Mouse (Mus musculus) splenic B cell, adult 2 months (primary cell): Measurements from ENCODE around the gene Olfr1337.
"Not testable (repeated sequence)": the region's sequence is repeated elsewhere in the genome, so short reads cannot be mapped to it uniquely, and the experiment has no call there.

Experiments used
- DNase-seq: peaks from one replicate; pipeline ENCODE4 v3.0.0-alpha.2; 2011; ENCODE audit warnings: low read depth, low spot score
- H3K27me3 ChIP-seq: 2 replicates; pipeline ENCODE4 v1.6.1; 2012; ENCODE audit warnings: mild to moderate bottlenecking, low read length, moderate library complexity, mixed read lengths; ENCODE audit not compliant: control insufficient read depth, poor library complexity, insufficient read depth, severe bottlenecking
- H3K36me3 ChIP-seq: 2 replicates; pipeline ENCODE4 v1.6.1; 2012; ENCODE audit warnings: mild to moderate bottlenecking, low read length, moderate library complexity, mixed read lengths; ENCODE audit not compliant: control insufficient read depth, poor library complexity, insufficient read depth, severe bottlenecking

Gene Olfr1337

GRCm38 (mm10) chr4:118782486-118782885, at the start of gene Olfr1337:
Gene Olfr1337, minus strand, starts transcription at chr4:118782586.
- Histone ChIP-seq H3K27me3 (no peaks in the 10 kb centered on the region), H3K36me3 (no peaks in the 10 kb centered on the region)

GRCm38 (mm10) chr4:118818921-118819320, 36.5 kb upstream of the Olfr1337 start:
- no peak for DNase-seq
- no peaks in the 10 kb centered on the region; the same call in 1 of the 2 replicates for H3K27me3 ChIP-seq
- no peaks in the 10 kb centered on the region for H3K36me3 ChIP-seq

More at GRCm38 (mm10) chr4:118782486-118782885, at the start of gene Olfr1337:
- DNase-seq: no peak

- no peak for DNase-seq
- Histone ChIP-seq H3K27me3 (no peaks in the 10 kb centered on the region), H3K36me3 (no peaks in the 10 kb centered on the region)
These were observed 27.5 kb upstream of the Olfr1337 start, which contains the start of gene Olfr1335 for GRCm38 (mm10) chr4:118809844-118810243. Gene Olfr1335, minus strand, starts transcription at chr4:118809944.

GRCm38 (mm10) chr4:118792796-118793195, 10.4 kb upstream of the Olfr1337 start:
- not testable (repeated sequence) for H3K36me3 ChIP-seq, H3K27me3 ChIP-seq, DNase-seq

- Histone ChIP-seq H3K27me3 (no peaks in the 10 kb centered on the region), H3K36me3 (no peaks in the 10 kb centered on the region)
- no peak for DNase-seq
These were observed 23.7 kb downstream of the Olfr1337 start, which contains the start of gene Olfr1338 for GRCm38 (mm10) chr4:118758637-118759036. Gene Olfr1338, minus strand, starts transcription at chr4:118758737.

GRCm38 (mm10) chr4:118741881-118742280, 40.5 kb downstream of the Olfr1337 start:
- no peak for DNase-seq
- no peaks in the 10 kb centered on the region for H3K27me3 ChIP-seq
- no peaks in the 10 kb centered on the region for H3K36me3 ChIP-seq

- no peak for DNase-seq
- Histone ChIP-seq H3K27me3 (no peaks in the 10 kb centered on the region), H3K36me3 (no peaks in the 10 kb centered on the region)
These were observed 41.2 kb downstream of the Olfr1337 start for GRCm38 (mm10) chr4:118740988-118741698.

GRCm38 (mm10) chr4:118739574-118739973, 42.8 kb downstream of the Olfr1337 start:
- Histone ChIP-seq H3K36me3 (no peaks in the 10 kb centered on the region), H3K27me3 (no peaks in the 10 kb centered on the region)
- DNase-seq: no peak

GRCm38 (mm10) chr4:118731875-118732274, 50.5 kb downstream of the Olfr1337 start, which contains the start of gene Olfr1339:
Gene Olfr1339, plus strand, starts transcription at chr4:118732175.
- H3K36me3 ChIP-seq: no peaks in the 10 kb centered on the region
- no peak for DNase-seq
- no peaks in the 10 kb centered on the region for H3K27me3 ChIP-seq
